Mouse (Mus musculus) bone marrow, adult 2 months (tissue): ENCODE results near the gene Mtrf1l.

Experiments used
- CTCF ChIP-seq: fragments of 200-500 bp; IDR thresholded peaks from 2 replicates; pipeline ENCODE4 v1.5.1; 2011; ENCODE audit warnings: low read length, control low read depth; ENCODE audit not compliant: control insufficient read depth, insufficient read depth
- POLR2A ChIP-seq: fragments of 200-500 bp; IDR thresholded peaks from 2 replicates; pipeline ENCODE4 v1.6.1; 2011; ENCODE audit warnings: low read depth, mild to moderate bottlenecking, control low read depth, low read length, borderline replicate concordance; ENCODE audit not compliant: control insufficient read depth

GRCm38 (mm10) chr10:5815968-5816367 is 7.7 kb downstream of the Mtrf1l start:
- TF ChIP-seq POLR2A = no peak
- no peak for TF ChIP-seq CTCF
